Mouse (Mus musculus) E14TG2a.4 (cell line): ENCODE data around the gene Prr19.
"Not testable (repeated sequence)": the region's sequence is repeated elsewhere in the genome, so short reads cannot be mapped to it uniquely, and the experiment has no call there.

Source experiments
- H3K27me3 ChIP-seq: 2 replicates; pipeline ENCODE4 v1.6.1; 2014; ENCODE audit warnings: low read length, control low read depth; ENCODE audit not compliant: insufficient read depth
- H3K36me3 ChIP-seq: 2 replicates; pipeline ENCODE4 v1.6.1; 2014; ENCODE audit warnings: low read length, control low read depth; ENCODE audit not compliant: insufficient read depth
- H3K4me1 ChIP-seq: replicated peaks from 2 replicates; pipeline ENCODE4 v1.6.1; 2014; ENCODE audit warnings: low read depth, low read length, control low read depth
- H3K4me3 ChIP-seq: replicated peaks from 2 replicates; pipeline ENCODE4 v1.5.1; 2014; ENCODE audit warnings: mild to moderate bottlenecking, low read length
- H3K9me3 ChIP-seq: 2 replicates; pipeline ENCODE4 v1.6.1; 2014; ENCODE audit warnings: low read length, control low read depth
- CTCF ChIP-seq: conservative IDR thresholded peaks from 2 replicates; pipeline ENCODE4 v1.5.1; 2014; ENCODE audit warnings: low read length
- NANOG ChIP-seq: IDR thresholded peaks from 2 replicates; pipeline ENCODE4 v1.6.1; 2014; ENCODE audit warnings: borderline replicate concordance, low read length, mixed read lengths
- POU5F1 ChIP-seq: IDR thresholded peaks from 2 replicates; pipeline ENCODE4 v1.6.1; 2014; ENCODE audit warnings: low read length, borderline replicate concordance

Prr19 gene

GRCm38 (mm10) chr7:25301063-25301462 lies at the start of gene Prr19:
TSS of gene Prr19 (plus strand) at chr7:25301411.
- H3K36me3 ChIP-seq = peaks cover 13% of the 10 kb centered on the region
- TF ChIP-seq NANOG = no peak
- TF ChIP-seq POU5F1 = no peak
- no peak for TF ChIP-seq CTCF
- H3K9me3 ChIP-seq = no peaks in the 10 kb centered on the region
- H3K27me3 ChIP-seq = peaks cover 16% of the 10 kb centered on the region
- peaks cover 68% of the 10 kb centered on the region for H3K4me1 ChIP-seq
- peak within 1 kb of the TSS; percentile 50 for H3K4me3 ChIP-seq

- H3K36me3 ChIP-seq = peaks cover 18% of the 10 kb centered on the region
- TF ChIP-seq CTCF = no peak
- TF ChIP-seq NANOG = no peak
- TF ChIP-seq POU5F1 = no peak
These were observed 49.4 kb upstream of the Prr19 start for GRCm38 (mm10) chr7:25251822-25252221.

GRCm38 (mm10) chr7:25261896-25262295 lies 39.3 kb upstream of the Prr19 start:
- Histone ChIP-seq H3K4me1 (peaks cover 49% of the 10 kb centered on the region), H3K36me3 (no peaks in the 10 kb centered on the region), H3K4me3 (no peak overlapping the region), H3K27me3 (no peaks in the 10 kb centered on the region), H3K9me3 (no peaks in the 10 kb centered on the region)
- TF ChIP-seq NANOG (no peak), POU5F1 (no peak), CTCF (no peak)

More at GRCm38 (mm10) chr7:25251822-25252221, 49.4 kb upstream of the Prr19 start:
- Histone ChIP-seq H3K9me3 (no peaks in the 10 kb centered on the region), H3K4me3 (peak overlapping the region; percentile 98), H3K27me3 (no peaks in the 10 kb centered on the region), H3K4me1 (peaks cover 55% of the 10 kb centered on the region)

GRCm38 (mm10) chr7:25263968-25264870 lies 37.0 kb upstream of the Prr19 start:
- peak overlapping the region; percentile 48 for H3K4me3 ChIP-seq
- peaks cover 61% of the 10 kb centered on the region for H3K4me1 ChIP-seq
- no peaks in the 10 kb centered on the region for H3K9me3 ChIP-seq
- no peaks in the 10 kb centered on the region for H3K36me3 ChIP-seq
- H3K27me3 ChIP-seq = no peaks in the 10 kb centered on the region
- TF ChIP-seq NANOG (peak; percentile 68; the same call in 1 of the 2 replicates), POU5F1 (no peak)

GRCm38 (mm10) chr7:25265743-25266142 lies 35.5 kb upstream of the Prr19 start:
- not testable (repeated sequence) for H3K27me3 ChIP-seq, H3K9me3 ChIP-seq, H3K36me3 ChIP-seq, H3K4me3 ChIP-seq
- peaks cover 72% of the 10 kb centered on the region for H3K4me1 ChIP-seq

- no peaks in the 10 kb centered on the region for H3K27me3 ChIP-seq
- no peak for TF ChIP-seq POU5F1
- TF ChIP-seq NANOG = no peak
- TF ChIP-seq CTCF = no peak
- H3K36me3 ChIP-seq = peaks cover 2% of the 10 kb centered on the region; the same call in 1 of the 2 replicates
- H3K9me3 ChIP-seq = no peaks in the 10 kb centered on the region
- H3K4me3 ChIP-seq = peak overlapping the region; percentile 94
- peaks cover 75% of the 10 kb centered on the region for H3K4me1 ChIP-seq
These were observed 34.8 kb upstream of the Prr19 start for GRCm38 (mm10) chr7:25266180-25266962.

- no peaks in the 10 kb centered on the region for H3K9me3 ChIP-seq
- peaks cover 7% of the 10 kb centered on the region; the same call in 1 of the 2 replicates for H3K27me3 ChIP-seq
- peak within 1 kb of the TSS; percentile 94 for H3K4me3 ChIP-seq
- peaks cover 78% of the 10 kb centered on the region for H3K4me1 ChIP-seq
- no peak for TF ChIP-seq NANOG
- TF ChIP-seq CTCF = no peak
- TF ChIP-seq POU5F1 = no peak
- peaks cover 8% of the 10 kb centered on the region; the same call in 1 of the 2 replicates for H3K36me3 ChIP-seq
These were observed 33.9 kb upstream of the Prr19 start, which contains the start of gene Cic for GRCm38 (mm10) chr7:25267301-25267750. TSS of gene Cic (plus strand) at chr7:25267704.

- H3K9me3 ChIP-seq = no peaks in the 10 kb centered on the region
- peaks cover 11% of the 10 kb centered on the region for H3K27me3 ChIP-seq
- H3K36me3 ChIP-seq = peaks cover 8% of the 10 kb centered on the region; the same call in 1 of the 2 replicates
- peaks cover 79% of the 10 kb centered on the region for H3K4me1 ChIP-seq
- TF ChIP-seq NANOG (no peak), POU5F1 (no peak), CTCF (no peak)
- H3K4me3 ChIP-seq = peak overlapping the region; percentile 94
These were observed 33.3 kb upstream of the Prr19 start for GRCm38 (mm10) chr7:25267751-25268463.
